8 mouse cellular contexts compared by ENCODE assay signal in genomic region chr1:119912953-119913814, GRCm38 (mm10). TPM values are rescaled to one million over a fixed set of nuclear protein-coding genes. Genes with fewer than 3 reads are reported as not detected.
DNase-seq lines count a peak whose midpoint lies in the region; ATAC-seq and TF ChIP-seq lines count a peak whose summit lies in the region.

Gene Tmem177 (minus strand): TSS chr1:119913208.

- intact Hi-C loops in heart, postnatal 36 days (cut with DNase I), result loop anchor here (2.0 kb wide), 1 partner anchor 76 kb away; the partner anchor contains the start of gene Ptpn4

- peaks cover 23% of the 10 kb centered on the region for H3K4me1 ChIP-seq in forebrain, embryonic 15.5 days
- H3K4me1 ChIP-seq in lung, embryonic 14.5 days (ENCODE audit: insufficient read depth), result no peaks in the 10 kb centered on the region
- H3K4me1 ChIP-seq in olfactory bulb, adult 2 months (ENCODE audit: control insufficient read depth, insufficient read depth, low read length), result peaks cover 3% of the 10 kb centered on the region; the same call in 1 of the 2 replicates
- peaks cover 3% of the 10 kb centered on the region for H3K4me1 ChIP-seq in thymus, adult 2 months (replicated peaks; ENCODE audit: control insufficient read depth, insufficient read depth, low read length)

- no peaks in the 10 kb centered on the region for H3K9me3 ChIP-seq in forebrain, embryonic 15.5 days
- no peaks in the 10 kb centered on the region for H3K9me3 ChIP-seq in lung, embryonic 14.5 days (ENCODE audit: low read depth, low read length)

- H3K4me2 ChIP-seq in forebrain, embryonic 15.5 days (replicated peaks), result peak within 1 kb of the TSS; percentile 63
- peak within 1 kb of the TSS; percentile 60 for H3K4me2 ChIP-seq in lung, embryonic 14.5 days

- peak; percentile 95 for ATAC-seq in forebrain, embryonic 15.5 days (replicated peaks)
- peak; percentile 95 for ATAC-seq in lung, embryonic 14.5 days (ENCODE audit: insufficient read depth)

- peaks cover 2% of the 10 kb centered on the region; the same call in 1 of the 2 replicates for H3K36me3 ChIP-seq in forebrain, embryonic 15.5 days
- peaks cover 8% of the 10 kb centered on the region; the same call in 1 of the 2 replicates for H3K36me3 ChIP-seq in lung, embryonic 14.5 days (ENCODE audit: insufficient read depth)
- no peaks in the 10 kb centered on the region for H3K36me3 ChIP-seq in thymus, adult 2 months (ENCODE audit: control insufficient read depth, insufficient read depth, low read length)

- H3K4me3 ChIP-seq in forebrain, embryonic 15.5 days, result peak within 1 kb of the TSS; percentile 65
- peak within 1 kb of the TSS; percentile 61 for H3K4me3 ChIP-seq in layer of hippocampus, adult 2 months
- H3K4me3 ChIP-seq in lung, embryonic 14.5 days (ENCODE audit: low read depth, low read length), result peak within 1 kb of the TSS; percentile 49
- H3K4me3 ChIP-seq in olfactory bulb, adult 2 months (ENCODE audit: insufficient read depth, low read depth, low read length), result peak within 1 kb of the TSS; percentile 87
- H3K4me3 ChIP-seq in thymus, adult 2 months (ENCODE audit: control insufficient read depth, insufficient read depth, low read length), result peak within 1 kb of the TSS; percentile 57

- WGBS in forebrain, embryonic 15.5 days, result 11% methylated on average over 42 of the region's 42 CpGs
- 11% methylated on average over 42 of the region's 42 CpGs for WGBS in lung, embryonic 14.5 days
- 10% methylated on average over 42 of the region's 42 CpGs for WGBS in olfactory bulb, adult 2 months
- 11% methylated on average over 42 of the region's 42 CpGs for WGBS in thymus, adult 2 months

- peak; percentile 58 for TF ChIP-seq POLR2A in olfactory bulb, adult 2 months (IDR thresholded peaks at IDR 0.05; ENCODE audit: insufficient read depth, low read depth, low read length)
- TF ChIP-seq POLR2A in thymus, adult 2 months (IDR thresholded peaks at IDR 0.05; ENCODE audit: control insufficient read depth, extremely low read depth, insufficient read depth, low read length, poor library complexity), result peak; percentile 81; the same call in 1 of the 2 replicates

- no peaks in the 10 kb centered on the region for H3K27me3 ChIP-seq in forebrain, embryonic 15.5 days
- H3K27me3 ChIP-seq in lung, embryonic 14.5 days (ENCODE audit: insufficient read depth, low read length), result no peaks in the 10 kb centered on the region
- no peaks in the 10 kb centered on the region for H3K27me3 ChIP-seq in thymus, adult 2 months (ENCODE audit: control insufficient read depth, insufficient read depth, low read length)

- TF ChIP-seq CTCF in layer of hippocampus, adult 2 months (conservative IDR thresholded peaks at IDR 0.05), result no peak
- TF ChIP-seq CTCF in lung, embryonic 14.5 days (IDR thresholded peaks at IDR 0.05; ENCODE audit: low read depth), result no peak
- TF ChIP-seq CTCF in olfactory bulb, adult 2 months (IDR thresholded peaks at IDR 0.05; ENCODE audit: insufficient read depth, low read depth, low read length), result no peak
- TF ChIP-seq CTCF in thymus, adult 2 months (IDR thresholded peaks at IDR 0.05; ENCODE audit: borderline replicate concordance, control insufficient read depth, extremely low read depth, insufficient read depth, low read length, poor library complexity), result no peak

- H3K27ac ChIP-seq in forebrain, embryonic 15.5 days (replicated peaks), result peak within 1 kb of the TSS; percentile 65
- peak within 1 kb of the TSS; percentile 77 for H3K27ac ChIP-seq in layer of hippocampus, adult 2 months
- no peak within 1 kb of the TSS for H3K27ac ChIP-seq in lung, embryonic 14.5 days (ENCODE audit: low read depth)
- no peak within 1 kb of the TSS for H3K27ac ChIP-seq in olfactory bulb, adult 2 months (ENCODE audit: insufficient read depth, low read depth, low read length)
- peak within 1 kb of the TSS; percentile 46; the same call in 1 of the 2 replicates for H3K27ac ChIP-seq in thymus, adult 2 months (ENCODE audit: control insufficient read depth, insufficient read depth, low read length)

- H3K9ac ChIP-seq in forebrain, embryonic 15.5 days (replicated peaks), result peak within 1 kb of the TSS; percentile 61
- peak within 1 kb of the TSS; percentile 56 for H3K9ac ChIP-seq in lung, embryonic 14.5 days

- DNase-seq in ES-CJ7 (ENCODE audit: low read depth, low spot score), result peak; percentile 98
- peak; percentile 96 for DNase-seq in cerebellum, adult 11-12 months
- DNase-seq in heart, postnatal 36 days, result peak; percentile 96 to 98
- DNase-seq in layer of hippocampus, adult 2 months (ENCODE audit: low spot score in 2 of 2), result peak; percentile 88 to 89
- DNase-seq in lung, embryonic 14.5 days, result peak; percentile 95
- peak; percentile 99 for DNase-seq in thymus, adult 2 months

RNA-seq across cellular contexts. Expression of gene Tmem177, which starts in this region (rescaled TPM):
- polyA plus RNA-seq in forebrain, embryonic 15.5 days (2015; fragmentation: Nextera tagmentation; extraction: Ambion mirVana), result 14.4 and 14.8 TPM in 2 replicates
- total RNA-seq in heart, postnatal 36 days (2021), result 1 to 10 TPM; 9.6 to 10.0 TPM
- 1 to 10 TPM; 7.1 to 7.5 TPM for total RNA-seq in layer of hippocampus, adult 2 months (2021)
- 6.4 and 8.4 TPM in 2 replicates for polyA plus RNA-seq in lung, embryonic 14.5 days (2014; fragmentation: Nextera tagmentation; extraction: Ambion mirVana)
- polyA plus RNA-seq in olfactory bulb, adult 2 months (2012; ENCODE audit: insufficient read depth, insufficient read length, low replicate concordance, missing spikeins), result not detected in 2 replicates
- 6.9 and 7.5 TPM in 2 replicates for polyA plus RNA-seq in thymus, adult 2 months (2012; rRNA removed)

Comparison
In these comparisons a context has a peak if more than half of its experiments do, and no peak if none do; other contexts are left out.
1. H3K27ac ChIP-seq: peak in forebrain, embryonic 15.5 days (single experiment), layer of hippocampus, adult 2 months (single experiment) and thymus, adult 2 months (single experiment); none in lung, embryonic 14.5 days (single experiment) and olfactory bulb, adult 2 months (single experiment).
2. Peak in every context shown above with its lines, with median percentiles within 50 percentile points of each other: DNase-seq and H3K4me3 ChIP-seq.